Mouse (Mus musculus) midbrain, postnatal 0 days (tissue): ENCODE measurements around the gene Uhrf1bp1. TPM values are rescaled to one million over a fixed set of nuclear protein-coding genes. Genes with fewer than 3 reads are reported as not detected.
A peak's percentile ranks its signal among the peaks of the same experiment; 100 is the strongest.

Source experiments
- ATAC-seq: fragments of 200-750 bp; cut with Nextera tagmentation; 2 replicates; pipeline ENCODE4 v1.8.0; 2017; ENCODE audit warnings: moderate number of reproducible peaks, mild to moderate bottlenecking, moderate TSS enrichment, moderate library complexity; ENCODE audit not compliant: low FRiP score
- DNase-seq: peaks from one replicate; pipeline ENCODE4 v3.0.0-alpha.2; 2015; ENCODE audit warnings: low spot score
- H3K27ac ChIP-seq: fragments of 300-500 bp; sonication (generic); 2 replicates; pipeline ENCODE4 v1.5.1; 2014; ENCODE audit warnings: low read depth, mild to moderate bottlenecking, low read length, mixed read lengths
- H3K27me3 ChIP-seq: fragments of 300-500 bp; sonication (generic); 2 replicates; pipeline ENCODE4 v1.6.1; 2014; ENCODE audit warnings: low read length, control low read depth, mixed read lengths; ENCODE audit not compliant: insufficient read depth
- H3K36me3 ChIP-seq: fragments of 300-500 bp; sonication (generic); 2 replicates; pipeline ENCODE4 v1.6.1; 2014; ENCODE audit warnings: low read length, control low read depth, mixed read lengths; ENCODE audit not compliant: insufficient read depth
- H3K4me1 ChIP-seq: fragments of 300-500 bp; sonication (generic); 2 replicates; pipeline ENCODE4 v1.6.1; 2014; ENCODE audit warnings: mild to moderate bottlenecking, control low read depth, antibody characterized with exemption, low read length, mixed read lengths; ENCODE audit not compliant: insufficient read depth
- H3K4me2 ChIP-seq: fragments of 300-500 bp; sonication (generic); 2 replicates; pipeline ENCODE4 v1.6.1; 2014; ENCODE audit warnings: low read depth, mild to moderate bottlenecking, low read length, mixed read lengths; ENCODE audit not compliant: poor library complexity, severe bottlenecking
- H3K4me3 ChIP-seq: fragments of 300-500 bp; sonication (generic); 2 replicates; pipeline ENCODE4 v1.5.1; 2014; ENCODE audit warnings: low read depth, mild to moderate bottlenecking, low read length, moderate library complexity
- H3K9ac ChIP-seq: fragments of 300-500 bp; sonication (generic); replicated peaks from 2 replicates; pipeline ENCODE4 v1.6.1; 2014; ENCODE audit warnings: mild to moderate bottlenecking, low read length, moderate library complexity, mixed read lengths; ENCODE audit not compliant: poor library complexity, severe bottlenecking
- H3K9me3 ChIP-seq: fragments of 300-500 bp; sonication (generic); 2 replicates; pipeline ENCODE4 v1.6.1; 2016; ENCODE audit warnings: low read length, control low read depth
- CTCF ChIP-seq: IDR thresholded peaks from 2 replicates; pipeline ENCODE4 v1.5.1; 2016; ENCODE audit warnings: antibody characterized with exemption, mild to moderate bottlenecking
- WGBS: fragments of 180-500 bp; shearing (Covaris S2); extraction: QIAGEN DNeasy Blood & Tissue Kit; methylation state at CpG from one replicate; pipeline ENCODE4 v1.1.7; 2014; 5-methylcytosine and 5-hydroxymethylcytosine counted together
- polyA plus RNA-seq: library from polyadenylated mRNA; unstranded; fragments of >200 nt; fragmentation: Nextera tagmentation; extraction: Ambion mirVana; gene quantifications from 2 replicates; pipeline ENCODE4 v1.2.1, GENCODE M21; 2015
- total RNA-seq: library from RNA; depleted of rRNA; stranded (reverse); fragments of >200 nt; gene quantifications from 2 replicates; pipeline ENCODE4 v1.2.3, GENCODE M21; 2014; rRNA removed

Gene Uhrf1bp1
- total RNA-seq, result 18.0 and 19.9 TPM in 2 replicates
- polyA plus RNA-seq, result 3.9 and 4.5 TPM in 2 replicates

DNA sequence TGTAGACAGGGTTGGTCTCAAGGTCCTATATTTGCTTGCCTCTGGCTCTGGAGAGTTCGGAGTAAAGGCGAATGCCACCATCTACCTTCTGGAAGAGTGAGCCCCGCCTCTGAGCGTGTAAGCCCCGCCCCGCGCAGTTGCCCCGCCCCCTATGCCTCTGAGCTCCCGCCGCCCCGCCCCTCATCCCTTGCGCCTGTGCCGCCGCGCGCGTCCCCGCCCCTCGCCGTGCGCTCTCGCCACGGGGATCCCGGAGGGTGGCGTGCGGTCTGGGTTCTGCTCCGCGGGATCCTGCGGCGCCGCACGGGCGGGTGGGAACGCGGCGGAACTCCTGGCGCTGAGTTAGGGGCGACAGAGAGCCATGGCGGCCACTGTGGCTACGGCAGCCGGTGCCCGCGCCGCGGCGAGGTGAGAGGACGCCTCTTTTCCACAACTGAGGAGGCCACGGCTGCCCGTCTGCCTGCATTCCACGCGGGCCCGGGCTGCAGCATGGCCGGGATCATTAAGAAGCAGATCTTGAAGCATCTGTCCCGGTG, at the start of gene Uhrf1bp1:
Gene Uhrf1bp1 (plus strand): TSS at position 177 of the 533 bp plus-strand sequence.
- Histone ChIP-seq H3K27me3 (no peaks in the 10 kb centered on the region), H3K36me3 (no peaks in the 10 kb centered on the region; the same call in 1 of the 2 replicates), H3K4me2 (peak within 1 kb of the TSS; percentile 71), H3K9ac (peak within 1 kb of the TSS; percentile 83), H3K4me3 (peak within 1 kb of the TSS; percentile 80), H3K4me1 (peaks cover 15% of the 10 kb centered on the region), H3K9me3 (no peaks in the 10 kb centered on the region), H3K27ac (peak within 1 kb of the TSS; percentile 86)
- ATAC-seq (peak; percentile 80), DNase-seq (peak; percentile 79)
- peak; percentile 29; the same call in 1 of the 2 replicates for TF ChIP-seq CTCF
- WGBS, result 1% methylated on average over 53 of the region's 54 CpGs

DNA sequence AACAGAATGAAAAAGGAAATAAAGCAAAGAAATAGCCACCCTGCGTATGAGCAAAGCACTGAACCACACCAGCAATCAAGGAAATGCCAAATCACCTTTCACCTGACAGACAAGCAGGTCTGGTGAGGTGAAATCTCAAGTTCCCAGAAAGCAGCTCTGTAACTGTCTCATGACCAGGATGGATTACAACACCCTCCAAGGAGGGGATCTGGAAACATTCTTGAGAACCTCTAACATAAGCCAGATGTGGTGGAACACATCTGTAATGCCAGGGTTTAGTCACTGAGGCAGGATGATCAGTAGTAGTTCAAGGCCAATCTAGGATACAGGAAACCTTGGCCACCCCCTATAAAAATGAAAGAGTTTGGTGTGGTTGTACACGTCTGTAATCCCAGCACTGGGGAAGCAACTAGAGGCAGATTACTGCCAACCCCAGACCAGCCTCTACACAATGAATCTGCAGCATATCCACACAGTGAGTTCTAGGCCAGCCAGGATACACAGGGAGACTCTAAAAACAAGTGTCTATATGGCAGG, 48.6 kb upstream of the Uhrf1bp1 start:
- no peak for TF ChIP-seq CTCF
- Histone ChIP-seq H3K4me1 (no peaks in the 10 kb centered on the region), H3K4me2 (no peak overlapping the region), H3K27me3 (no peaks in the 10 kb centered on the region), H3K9ac (no peak overlapping the region), H3K9me3 (no peaks in the 10 kb centered on the region), H3K4me3 (no peak overlapping the region), H3K27ac (no peak overlapping the region), H3K36me3 (no peaks in the 10 kb centered on the region)
- 82% methylated on average over 2 of the region's 2 CpGs for WGBS
- DNase-seq, result no peak
- ATAC-seq, result no peak

GRCm38 (mm10) chr17:27810569-27811331, 45.5 kb upstream of the Uhrf1bp1 start:
- H3K9me3 ChIP-seq, result no peaks in the 10 kb centered on the region
- H3K27me3 ChIP-seq, result no peaks in the 10 kb centered on the region
- H3K9ac ChIP-seq, result no peak overlapping the region
- 91% methylated on average over 16 of the region's 16 CpGs for WGBS
- no peak for ATAC-seq
- H3K36me3 ChIP-seq, result no peaks in the 10 kb centered on the region
- no peak overlapping the region for H3K4me3 ChIP-seq
- no peak for TF ChIP-seq CTCF
- no peak overlapping the region for H3K4me2 ChIP-seq
- no peak overlapping the region for H3K27ac ChIP-seq
- H3K4me1 ChIP-seq, result no peaks in the 10 kb centered on the region
- DNase-seq, result no peak

GRCm38 (mm10) chr17:27811980-27812379, 44.3 kb upstream of the Uhrf1bp1 start:
- H3K9me3 ChIP-seq, result no peaks in the 10 kb centered on the region
- H3K4me1 ChIP-seq, result no peaks in the 10 kb centered on the region
- no peak overlapping the region for H3K4me2 ChIP-seq
- no peak overlapping the region for H3K27ac ChIP-seq
- ATAC-seq (no peak), DNase-seq (no peak)
- no peaks in the 10 kb centered on the region for H3K27me3 ChIP-seq
- H3K9ac ChIP-seq, result no peak overlapping the region
- TF ChIP-seq CTCF, result no peak
- 87% methylated on average over 3 of the region's 3 CpGs for WGBS
- no peaks in the 10 kb centered on the region for H3K36me3 ChIP-seq
- H3K4me3 ChIP-seq, result no peak overlapping the region

DNA sequence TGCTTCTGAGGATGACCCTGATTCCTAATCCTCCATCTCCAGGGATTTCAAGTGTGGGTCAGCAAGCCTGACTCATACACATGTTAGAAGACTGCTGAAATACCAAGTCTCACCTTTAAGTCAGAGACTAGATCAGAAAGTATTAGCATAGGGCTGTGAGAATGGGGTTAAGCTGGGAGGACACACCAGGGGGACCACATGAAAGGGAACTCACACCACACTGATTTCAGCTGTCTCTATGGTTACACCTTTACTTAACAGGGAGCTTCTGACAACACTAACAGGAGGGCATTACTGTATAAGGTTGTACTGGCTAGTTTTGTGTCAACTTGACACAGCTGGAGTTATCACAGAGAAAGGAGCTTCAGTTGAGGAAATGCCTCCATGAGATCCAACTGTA, 41.6 kb upstream of the Uhrf1bp1 start:
- H3K27me3 ChIP-seq, result no peaks in the 10 kb centered on the region
- H3K27ac ChIP-seq, result no peak overlapping the region
- peaks cover 14% of the 10 kb centered on the region for H3K4me1 ChIP-seq
- no peaks in the 10 kb centered on the region for H3K36me3 ChIP-seq
- H3K4me2 ChIP-seq, result no peak overlapping the region
- no peak for DNase-seq
- no peak overlapping the region for H3K4me3 ChIP-seq
- no peak overlapping the region for H3K9ac ChIP-seq
- H3K9me3 ChIP-seq, result no peaks in the 10 kb centered on the region
- ATAC-seq, result no peak
- no peak for TF ChIP-seq CTCF

DNA sequence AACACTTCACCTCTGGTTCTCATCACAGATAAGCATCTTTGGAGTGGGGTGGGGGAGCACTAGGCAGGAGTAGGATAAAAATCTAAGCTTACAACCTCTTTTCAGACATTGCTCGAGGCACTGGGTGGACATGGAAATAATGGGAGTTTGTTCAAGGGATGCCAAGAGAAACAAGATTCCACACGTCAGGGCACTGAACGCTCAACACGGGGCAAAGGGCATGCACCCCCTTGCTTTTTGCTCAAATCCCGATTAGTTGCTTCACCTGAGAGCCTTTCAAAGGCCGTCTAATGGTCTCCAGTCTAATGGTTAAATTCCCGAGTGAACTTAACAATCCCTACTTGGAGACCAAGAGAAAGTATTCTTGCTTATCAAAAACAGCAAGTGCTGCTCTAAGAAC, 37.2 kb upstream of the Uhrf1bp1 start:
- H3K36me3 ChIP-seq, result no peaks in the 10 kb centered on the region
- H3K4me2 ChIP-seq, result peak overlapping the region; percentile 89
- no peak for DNase-seq
- H3K4me1 ChIP-seq, result peaks cover 17% of the 10 kb centered on the region
- WGBS, result 21% methylated on average over 7 of the region's 7 CpGs
- TF ChIP-seq CTCF, result no peak
- peak overlapping the region; percentile 83 for H3K9ac ChIP-seq
- no peaks in the 10 kb centered on the region for H3K9me3 ChIP-seq
- peak overlapping the region; percentile 98 for H3K4me3 ChIP-seq
- no peak for ATAC-seq
- H3K27me3 ChIP-seq, result no peaks in the 10 kb centered on the region
- H3K27ac ChIP-seq, result no peak overlapping the region
